Mouse (Mus musculus) kidney, adult 2 months (tissue): ENCODE data around the gene Nthl1.

ENCODE experiments used
- CTCF ChIP-seq: fragments of 200-500 bp; conservative IDR thresholded peaks from 2 replicates; pipeline ENCODE4 v1.5.1; 2011; ENCODE audit warnings: low read depth, mild to moderate bottlenecking, control low read depth, low read length, moderate library complexity, mixed read lengths; ENCODE audit not compliant: insufficient read depth, insufficient read length
- POLR2A ChIP-seq: fragments of 200-500 bp; IDR thresholded peaks from one replicate; pipeline ENCODE4 v1.6.1; 2011; ENCODE audit warnings: low read depth, low read length, control low read depth

DNA sequence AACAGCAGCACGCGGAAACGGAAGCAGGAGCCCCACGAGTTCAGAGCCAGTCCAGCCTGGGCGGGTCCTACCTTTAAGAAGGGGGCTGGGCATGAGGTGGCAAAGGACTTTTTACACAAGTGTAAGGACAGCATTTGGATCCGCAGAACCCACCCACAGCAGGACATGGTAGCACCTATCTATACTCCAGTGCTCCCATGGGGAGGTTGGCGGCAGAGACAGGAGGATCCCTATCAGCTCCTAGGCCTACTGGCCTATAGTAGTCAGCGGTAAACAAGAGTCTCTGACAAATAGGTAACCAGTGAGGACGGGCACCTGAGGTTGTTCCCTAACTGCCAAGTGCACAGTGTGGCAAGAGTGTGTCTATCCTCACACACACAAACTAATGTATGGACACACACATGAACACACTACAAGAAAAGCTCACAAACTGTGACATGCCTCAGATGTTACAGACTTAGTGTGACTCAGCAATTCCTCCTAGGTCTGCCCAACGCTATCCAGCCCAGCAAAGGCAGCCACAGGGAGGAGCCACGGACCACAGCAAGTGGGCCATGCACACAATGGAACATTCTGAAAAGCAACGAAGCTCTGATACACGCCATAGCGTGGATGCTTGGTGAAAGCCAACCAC is 14.8 kb upstream of the Nthl1 start:
- TF ChIP-seq CTCF, result peak; percentile 23; the same call in 1 of the 2 replicates
- no peak for TF ChIP-seq POLR2A
